Mouse (Mus musculus): ENCODE results near the gene Myo5c. TPM values are rescaled to one million over a fixed set of nuclear protein-coding genes. Genes with fewer than 3 reads are reported as not detected.

Gene Myo5c
- total and polyA plus RNA-seq, 3 experiments: 0.13 TPM; not detected in 2

GRCm38 (mm10) chr9:75244527-75244926 is 12.7 kb downstream of the Myo5c start:
- no peak overlapping the region for H3K27ac ChIP-seq (ENCODE audit: control insufficient read depth, low read depth, low read length)
- no peak overlapping the region for H3K4me3 ChIP-seq (ENCODE audit: control insufficient read depth in 1 of 2, insufficient read depth in 1 of 2, low read depth in 2 of 2, low read length in 2 of 2)
- no peaks in the 10 kb centered on the region for H3K4me1 ChIP-seq (ENCODE audit: control insufficient read depth in 1 of 2, insufficient read depth in 2 of 2, low read length in 2 of 2)
- H3K27me3 ChIP-seq (ENCODE audit: control insufficient read depth in 1 of 2, insufficient read depth in 2 of 2, low read length in 2 of 2): no peaks in the 10 kb centered on the region
- TF ChIP-seq ZNF384 (IDR thresholded peaks at IDR 0.05; ENCODE audit: low read depth, low read length): no peak
- no peak for TF ChIP-seq MYB (IDR thresholded peaks at IDR 0.05; ENCODE audit: low read depth, low read length)
- TF ChIP-seq MAFK (IDR thresholded peaks at IDR 0.05; ENCODE audit: borderline replicate concordance, low read depth, low read length): no peak
- no peak for TF ChIP-seq TBP (IDR thresholded peaks at IDR 0.05; ENCODE audit: low read depth, low read length)
- no peak for TF ChIP-seq MAX (IDR thresholded peaks at IDR 0.05; ENCODE audit: low read length)
- TF ChIP-seq TAL1 (IDR thresholded peaks at IDR 0.05; ENCODE audit: low read length): no peak
- TF ChIP-seq ZC3H11A (IDR thresholded peaks at IDR 0.05; ENCODE audit: low read depth, low read length): no peak
- peak in 2 of 3 experiments; percentile 39 to 62; a peak in 4 of 6 replicates for TF ChIP-seq CTCF (IDR thresholded peaks at IDR 0.05 in 2 of 3, conservative IDR thresholded peaks at IDR 0.05 in 1 of 3; ENCODE audit: control insufficient read depth in 1 of 3, insufficient read depth in 1 of 3, low read depth in 2 of 3, low read length in 3 of 3, poor library complexity in 1 of 3, severe bottlenecking in 1 of 3)
- TF ChIP-seq MEF2A (IDR thresholded peaks at IDR 0.05; ENCODE audit: extremely low read depth, insufficient replicate concordance, low read depth, low read length, poor library complexity, severe bottlenecking): no peak
- 0 out of 2 replicates have a peak, but pooled peaks have one; percentile 19 for TF ChIP-seq SMC3 (IDR thresholded peaks at IDR 0.05; ENCODE audit: low read depth, low read length)
- TF ChIP-seq ELF1 (IDR thresholded peaks at IDR 0.05; ENCODE audit: low read depth, low read length): no peak
- TF ChIP-seq SIN3A (IDR thresholded peaks at IDR 0.05; ENCODE audit: low read length): no peak
- TF ChIP-seq NRF1 (IDR thresholded peaks at IDR 0.05; ENCODE audit: insufficient read depth, low read depth, low read length, poor library complexity, severe bottlenecking): no peak
- no peak for TF ChIP-seq KAT2A (conservative IDR thresholded peaks at IDR 0.05; ENCODE audit: low read depth, low read length)
- no peak for TF ChIP-seq EP300 (IDR thresholded peaks at IDR 0.05; ENCODE audit: low read depth in 1 of 2, low read length in 2 of 2)
- no peaks in the 10 kb centered on the region for H3K9me3 ChIP-seq (replicated peaks; ENCODE audit: insufficient read depth, low read length)
- no peak overlapping the region for H3K9ac ChIP-seq (ENCODE audit: control insufficient read depth, low read depth, low read length, poor library complexity, severe bottlenecking)
- peak; percentile 24 for DNase-seq (ENCODE audit: low read depth, low spot score)
- no peaks in the 10 kb centered on the region for H3K36me3 ChIP-seq (ENCODE audit: control insufficient read depth in 1 of 2, insufficient read depth in 2 of 2, low read length in 2 of 2)
- no peaks in the 10 kb centered on the region for H3K79me2 ChIP-seq (ENCODE audit: control insufficient read depth, insufficient read depth, low read length, poor library complexity)

DNA sequence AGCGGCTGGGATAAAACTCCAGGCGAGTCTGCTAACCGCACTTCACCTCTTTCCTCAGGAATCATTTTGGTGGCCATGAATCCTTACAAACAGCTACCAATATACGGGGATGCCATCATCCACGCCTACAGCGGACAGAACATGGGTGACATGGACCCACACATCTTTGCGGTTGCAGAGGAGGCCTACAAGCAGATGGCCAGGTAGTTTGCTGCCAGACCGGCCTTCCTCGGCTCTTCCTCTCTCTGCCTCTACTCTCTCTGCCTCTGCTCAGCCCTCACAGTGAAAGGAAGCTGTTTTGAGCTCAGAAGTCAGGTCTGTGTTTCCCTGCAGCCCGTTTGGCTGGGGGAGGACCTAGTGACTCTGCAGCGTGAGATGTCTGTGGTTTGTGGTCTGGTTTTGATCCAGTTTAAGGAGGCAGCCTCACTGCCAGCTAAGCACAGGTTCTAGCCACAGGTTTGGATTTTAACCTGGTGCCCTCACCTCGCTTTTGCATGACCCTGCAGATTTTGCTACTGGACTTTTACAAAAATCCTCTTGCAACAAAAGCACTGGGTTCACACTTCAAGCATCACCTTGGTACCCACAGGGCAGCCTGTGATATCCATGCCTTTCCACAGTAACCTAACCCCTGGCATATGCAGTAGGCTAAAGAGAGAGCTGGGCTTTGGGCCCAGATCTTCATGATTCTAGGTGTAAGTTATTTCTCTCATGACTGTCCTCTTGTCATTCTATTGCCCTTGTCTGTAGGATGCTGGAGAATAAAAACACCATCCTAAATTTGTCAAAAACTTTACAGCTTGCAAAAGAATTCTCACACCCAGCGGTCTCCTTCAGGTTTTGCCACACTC is 14.5 kb downstream of the Myo5c start:
- no peak overlapping the region for H3K4me3 ChIP-seq (ENCODE audit: control insufficient read depth in 1 of 2, insufficient read depth in 1 of 2, low read depth in 2 of 2, low read length in 2 of 2)

More for the DNA sequence above, 14.5 kb downstream of the Myo5c start:
- no peaks in the 10 kb centered on the region for H3K36me3 ChIP-seq (ENCODE audit: control insufficient read depth in 1 of 2, insufficient read depth in 2 of 2, low read length in 2 of 2)
- no peaks in the 10 kb centered on the region for H3K27me3 ChIP-seq (ENCODE audit: control insufficient read depth in 1 of 2, insufficient read depth in 2 of 2, low read length in 2 of 2)
- H3K79me2 ChIP-seq (ENCODE audit: control insufficient read depth, insufficient read depth, low read length, poor library complexity): no peaks in the 10 kb centered on the region
- TF ChIP-seq USF1 (IDR thresholded peaks at IDR 0.05; ENCODE audit: low read depth, low read length) (no peak), MAX (IDR thresholded peaks at IDR 0.05; ENCODE audit: low read length) (no peak), ZKSCAN1 (IDR thresholded peaks at IDR 0.05; ENCODE audit: low read depth, low read length) (no peak), NELFE (IDR thresholded peaks at IDR 0.05; ENCODE audit: low read depth, low read length) (no peak), MAZ (IDR thresholded peaks at IDR 0.05; ENCODE audit: low read depth, low read length) (no peak), BHLHE40 (IDR thresholded peaks at IDR 0.05; ENCODE audit: borderline replicate concordance, low read depth, low read length) (no peak), TCF12 (IDR thresholded peaks at IDR 0.05; ENCODE audit: low read depth, low read length) (no peak), CHD1 (IDR thresholded peaks at IDR 0.05; ENCODE audit: low read depth, low read length) (no peak), NRF1 (IDR thresholded peaks at IDR 0.05; ENCODE audit: insufficient read depth, low read depth, low read length, poor library complexity, severe bottlenecking) (no peak), GABPA (IDR thresholded peaks at IDR 0.05; ENCODE audit: low read depth, low read length) (no peak), MXI1 (IDR thresholded peaks at IDR 0.05; ENCODE audit: low read depth, low read length) (no peak), UBTF (IDR thresholded peaks at IDR 0.05; ENCODE audit: borderline replicate concordance, insufficient read depth, low read depth, low read length) (no peak), KAT2A (conservative IDR thresholded peaks at IDR 0.05; ENCODE audit: low read depth, low read length) (no peak), CHD2 (IDR thresholded peaks at IDR 0.05; ENCODE audit: low read length) (no peak), POLR2A (IDR thresholded peaks at IDR 0.05; ENCODE audit: control insufficient read depth in 1 of 2, insufficient read depth in 1 of 2, low read depth in 1 of 2, low read length in 2 of 2, poor library complexity in 1 of 2) (no peak), TAL1 (IDR thresholded peaks at IDR 0.05; ENCODE audit: low read length) (no peak)
- H3K4me1 ChIP-seq (ENCODE audit: control insufficient read depth in 1 of 2, insufficient read depth in 2 of 2, low read length in 2 of 2): no peaks in the 10 kb centered on the region
- no peak overlapping the region for H3K9ac ChIP-seq (ENCODE audit: control insufficient read depth, low read depth, low read length, poor library complexity, severe bottlenecking)
- no peaks in the 10 kb centered on the region for H3K9me3 ChIP-seq (replicated peaks; ENCODE audit: insufficient read depth, low read length)
- H3K27ac ChIP-seq (ENCODE audit: control insufficient read depth, low read depth, low read length): no peak overlapping the region
- no peak for DNase-seq (ENCODE audit: low read depth, low spot score)

All from MEL (cell line).